Mouse (Mus musculus) heart, postnatal 0 days (tissue): ENCODE measurements at regions not wholly inside any gene's neighbourhood (a gene's known extent, or its start where the extent isn't known, plus 50 kb on each side); places are given as distances from the start of the nearest gene placed in this dataset.

Experiments
- ATAC-seq: fragments of 200-750 bp; cut with Nextera tagmentation; 2 replicates; pipeline ENCODE4 v1.8.0; 2017; ENCODE audit warnings: low read depth, moderate number of reproducible peaks, moderate library complexity; ENCODE audit not compliant: insufficient read depth
- DNase-seq: peaks from one replicate; pipeline ENCODE4 v3.0.0-alpha.2; 2016; ENCODE audit warnings: low spot score
- H3K27ac ChIP-seq: fragments of 300-500 bp; sonication (generic); 2 replicates; pipeline ENCODE4 v1.5.1; 2014; ENCODE audit warnings: low read depth, mild to moderate bottlenecking
- H3K27me3 ChIP-seq: fragments of 300-500 bp; sonication (generic); 2 replicates; pipeline ENCODE4 v1.6.1; 2014; ENCODE audit warnings: low read length, mixed read lengths; ENCODE audit not compliant: control insufficient read depth, insufficient read depth
- H3K36me3 ChIP-seq: fragments of 300-500 bp; sonication (generic); replicated peaks from 2 replicates; pipeline ENCODE4 v1.6.1; 2014; ENCODE audit warnings: low read length, mixed read lengths; ENCODE audit not compliant: control insufficient read depth, insufficient read depth
- H3K4me1 ChIP-seq: fragments of 300-500 bp; sonication (generic); 2 replicates; pipeline ENCODE4 v1.6.1; 2014; ENCODE audit warnings: antibody characterized with exemption; ENCODE audit not compliant: control insufficient read depth, insufficient read depth
- H3K4me2 ChIP-seq: fragments of 300-500 bp; sonication (generic); 2 replicates; pipeline ENCODE4 v1.6.1; 2014; ENCODE audit warnings: low read depth, mild to moderate bottlenecking, low read length, moderate library complexity
- H3K4me3 ChIP-seq: fragments of 300-500 bp; sonication (generic); 2 replicates; pipeline ENCODE4 v1.5.1; 2014; ENCODE audit warnings: low read depth, low read length
- H3K9ac ChIP-seq: fragments of 300-500 bp; sonication (generic); replicated peaks from 2 replicates; pipeline ENCODE4 v1.6.1; 2014; ENCODE audit warnings: low read depth, low read length, mixed read lengths
- H3K9me3 ChIP-seq: fragments of 300-500 bp; sonication (generic); replicated peaks from 2 replicates; pipeline ENCODE4 v1.6.1; 2016; ENCODE audit warnings: low read length; ENCODE audit not compliant: control insufficient read depth
- CTCF ChIP-seq: IDR thresholded peaks from 2 replicates; pipeline ENCODE4 v1.5.1; 2016; ENCODE audit warnings: antibody characterized with exemption, control low read depth, low read depth
- EP300 ChIP-seq: IDR thresholded peaks from 2 replicates; pipeline ENCODE4 v1.6.1; 2016; ENCODE audit warnings: antibody characterized with exemption, low read depth
- WGBS: fragments of 180-500 bp; shearing (Covaris S2); extraction: QIAGEN DNeasy Blood & Tissue Kit; methylation state at CpG from one replicate; pipeline ENCODE4 v1.1.7; 2014; 5-methylcytosine and 5-hydroxymethylcytosine counted together

DNA sequence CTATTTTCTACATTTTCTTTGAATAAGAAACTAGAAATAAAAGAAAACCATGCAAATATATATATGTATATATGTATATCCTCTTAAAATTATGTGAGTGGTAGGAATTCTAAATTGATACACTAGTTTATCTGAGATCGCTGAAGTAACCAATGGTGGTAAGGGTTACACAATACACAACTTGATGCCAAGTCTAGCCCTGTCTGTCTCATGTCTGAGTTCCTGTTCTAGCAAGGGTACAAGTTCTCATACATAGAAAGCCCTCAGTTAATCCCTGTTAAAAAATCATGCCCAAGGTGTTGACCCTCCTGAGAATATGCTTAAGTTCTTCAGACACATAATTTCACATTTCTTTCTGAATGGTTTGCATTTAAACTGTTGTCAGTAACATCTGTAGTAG lies 486.8 kb downstream of the Hao1 start:
- DNase-seq (no peak), ATAC-seq (no peak)
- Histone ChIP-seq H3K4me3 (no peak overlapping the region), H3K4me1 (no peaks in the 10 kb centered on the region), H3K4me2 (no peak overlapping the region), H3K36me3 (no peaks in the 10 kb centered on the region), H3K27ac (no peak overlapping the region), H3K27me3 (no peaks in the 10 kb centered on the region), H3K9ac (no peak overlapping the region), H3K9me3 (no peaks in the 10 kb centered on the region)
- TF ChIP-seq EP300: no peak
- TF ChIP-seq CTCF: no peak
- WGBS: 81% methylated on average over 1 of the region's 1 CpGs

DNA sequence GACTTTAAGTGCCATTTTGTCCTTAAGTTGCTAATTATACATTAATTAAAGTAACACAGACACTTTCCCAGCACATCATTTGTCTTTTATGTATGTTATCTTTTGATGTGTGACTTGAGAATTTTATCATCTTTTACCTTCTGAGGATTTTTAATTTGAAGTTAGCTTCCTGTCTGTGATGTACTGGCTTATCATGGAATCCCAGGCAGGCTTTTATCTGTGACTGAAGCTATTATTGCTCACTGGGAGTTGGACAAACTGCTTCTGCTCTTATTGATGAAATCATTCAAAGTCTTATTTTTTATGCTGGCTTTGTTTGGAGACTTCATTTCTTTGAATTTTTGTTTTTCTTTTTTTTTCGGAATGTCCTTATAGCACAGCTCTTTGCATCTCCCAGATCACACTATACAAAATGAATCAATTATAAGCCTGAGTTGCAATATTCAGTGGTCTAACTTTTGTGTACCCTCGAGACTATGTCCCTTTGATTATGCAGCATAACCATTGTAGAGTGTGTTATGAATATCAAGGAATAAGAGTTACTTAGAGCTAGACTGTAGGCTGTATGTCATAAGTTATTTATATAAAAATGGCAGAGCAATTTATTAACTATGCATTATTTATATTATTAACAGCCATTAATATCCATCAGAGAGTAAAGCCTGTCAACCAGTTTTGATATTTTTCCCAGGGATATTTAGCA lies 494.1 kb downstream of the Hao1 start:
- Histone ChIP-seq H3K36me3 (no peaks in the 10 kb centered on the region), H3K9ac (no peak overlapping the region), H3K4me2 (no peak overlapping the region), H3K27ac (no peak overlapping the region), H3K4me3 (no peak overlapping the region), H3K4me1 (no peaks in the 10 kb centered on the region), H3K9me3 (no peaks in the 10 kb centered on the region), H3K27me3 (no peaks in the 10 kb centered on the region)
- no peak for ATAC-seq
- WGBS: 60% methylated on average over 2 of the region's 2 CpGs
- TF ChIP-seq EP300: no peak
- no peak for DNase-seq

DNA sequence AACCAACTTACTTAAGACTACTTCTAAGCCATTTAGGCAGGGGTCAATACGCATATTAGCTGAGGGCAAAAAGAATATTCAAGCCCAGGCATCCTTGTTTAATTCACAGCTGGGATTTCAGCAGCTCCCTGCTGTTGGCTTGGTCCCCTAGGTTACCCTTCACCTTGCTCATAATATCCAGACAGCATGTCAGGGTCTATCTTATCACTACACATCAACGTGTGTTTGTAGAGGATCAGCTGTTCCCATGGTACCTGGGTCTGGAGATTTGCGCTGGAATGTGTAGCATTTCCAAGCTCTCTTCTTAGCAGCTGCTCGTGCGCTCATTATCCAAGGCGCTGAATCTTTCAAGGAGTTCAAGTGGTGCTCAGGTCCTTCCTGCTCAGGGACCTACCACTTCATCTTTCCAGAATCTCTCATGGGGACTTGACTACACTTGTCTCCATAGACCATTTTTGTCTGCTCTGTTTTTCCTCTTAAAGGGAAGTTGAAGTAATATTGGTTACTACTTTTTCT lies 484.5 kb downstream of the Bmp2 start:
- no peaks in the 10 kb centered on the region for H3K36me3 ChIP-seq
- H3K27ac ChIP-seq: no peak overlapping the region
- 33% methylated on average over 6 of the region's 6 CpGs for WGBS
- no peaks in the 10 kb centered on the region for H3K4me1 ChIP-seq
- no peak overlapping the region for H3K9ac ChIP-seq
- TF ChIP-seq CTCF (no peak), EP300 (no peak)
- no peak overlapping the region for H3K4me3 ChIP-seq
- no peaks in the 10 kb centered on the region for H3K27me3 ChIP-seq
- no peak for DNase-seq
- H3K4me2 ChIP-seq: no peak overlapping the region
- no peaks in the 10 kb centered on the region for H3K9me3 ChIP-seq
- no peak for ATAC-seq

DNA sequence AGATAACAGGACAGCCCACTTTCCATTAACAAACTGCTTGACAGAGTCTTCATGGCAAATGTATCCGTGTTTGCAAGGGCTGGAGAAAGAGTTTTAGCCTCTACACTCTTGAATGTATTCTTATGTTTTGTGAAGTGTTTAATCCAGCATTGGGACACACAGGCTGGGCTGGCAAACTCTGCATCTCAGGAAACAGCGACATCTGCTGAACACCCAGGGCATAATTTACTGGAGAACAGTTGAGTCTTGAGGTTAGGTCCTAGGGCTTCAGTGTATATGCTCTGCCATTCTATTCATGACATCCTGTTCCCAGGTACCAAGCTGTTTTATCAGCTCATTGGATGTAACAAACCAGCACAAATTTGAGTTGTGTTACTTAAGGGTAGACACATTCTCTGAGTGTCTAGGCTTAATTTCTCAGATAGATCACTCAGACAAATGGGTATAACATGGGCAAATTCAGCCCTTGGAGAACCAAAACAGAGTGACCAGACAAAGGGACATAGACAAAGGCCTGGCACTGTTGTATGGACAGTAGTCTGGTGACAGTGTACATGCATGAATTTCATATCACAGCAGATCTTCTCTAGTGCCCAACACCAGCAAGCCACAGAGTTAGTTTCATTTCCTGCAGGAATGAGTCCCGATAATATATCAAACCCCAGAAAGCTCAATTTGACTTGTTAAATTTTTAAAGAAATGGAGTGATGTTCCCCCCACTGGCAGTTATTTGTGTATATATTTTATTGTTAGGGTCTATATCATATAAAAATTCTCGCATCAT lies 477.9 kb downstream of the Bmp2 start:
- Histone ChIP-seq H3K9me3 (no peaks in the 10 kb centered on the region), H3K4me1 (no peaks in the 10 kb centered on the region), H3K27me3 (no peaks in the 10 kb centered on the region), H3K27ac (no peak overlapping the region), H3K36me3 (no peaks in the 10 kb centered on the region), H3K4me3 (no peak overlapping the region), H3K4me2 (no peak overlapping the region), H3K9ac (no peak overlapping the region)
- peak; percentile 61 for TF ChIP-seq CTCF
- no peak for TF ChIP-seq EP300
- 53% methylated on average over 4 of the region's 4 CpGs for WGBS
- peak; percentile 10 for DNase-seq
- ATAC-seq: no peak

DNA sequence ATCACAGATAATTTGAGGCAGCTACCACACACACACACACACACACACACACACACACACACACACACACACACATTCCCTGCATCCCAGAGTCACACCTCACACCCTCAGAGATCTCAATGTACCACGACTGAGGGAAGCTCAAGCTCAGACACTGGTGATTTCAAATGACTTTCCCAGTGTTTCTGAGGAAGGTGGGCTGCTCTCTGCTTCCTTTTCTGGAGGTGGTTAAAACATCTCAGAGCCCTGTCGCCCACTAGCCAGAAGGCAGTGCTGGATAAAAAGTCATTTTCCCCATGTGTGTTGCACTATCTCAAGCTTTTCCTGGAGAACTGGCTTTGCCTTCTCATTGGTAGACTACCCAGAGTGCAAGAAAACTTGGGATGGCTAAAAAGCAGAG lies 477.2 kb downstream of the Bmp2 start:
- Histone ChIP-seq H3K27ac (no peak overlapping the region), H3K9ac (no peak overlapping the region), H3K9me3 (no peaks in the 10 kb centered on the region), H3K4me3 (no peak overlapping the region), H3K36me3 (no peaks in the 10 kb centered on the region), H3K4me2 (no peak overlapping the region), H3K4me1 (no peaks in the 10 kb centered on the region), H3K27me3 (no peaks in the 10 kb centered on the region)
- 49% methylated on average over 2 of the region's 2 CpGs for WGBS
- no peak for ATAC-seq
- TF ChIP-seq CTCF (no peak), EP300 (no peak)
- DNase-seq: no peak
